Mouse (Mus musculus) forebrain, embryonic 11.5 days (tissue): ENCODE data around the gene Chp2. TPM values are rescaled to one million over a fixed set of nuclear protein-coding genes. Genes with fewer than 3 reads are reported as not detected.
A peak's percentile ranks its signal among the peaks of the same experiment; 100 is the strongest.

Source experiments
- ATAC-seq: fragments of 200-750 bp; cut with Nextera tagmentation; replicated peaks from 2 replicates; pipeline ENCODE4 v1.8.0; 2017; ENCODE audit warnings: moderate TSS enrichment; ENCODE audit not compliant: low FRiP score
- DNase-seq: peaks from one replicate; pipeline ENCODE4 v3.0.0-alpha.2; 2017; ENCODE audit warnings: low spot score
- H3K27ac ChIP-seq: fragments of 300-500 bp; sonication (generic); 2 replicates; pipeline ENCODE4 v1.5.1; 2014; ENCODE audit warnings: low read depth, low read length
- H3K27me3 ChIP-seq: fragments of 300-500 bp; sonication (generic); 2 replicates; pipeline ENCODE4 v1.6.1; 2014; ENCODE audit warnings: mild to moderate bottlenecking, low read length, mixed read lengths; ENCODE audit not compliant: control insufficient read depth, insufficient read depth
- H3K36me3 ChIP-seq: fragments of 300-500 bp; sonication (generic); 2 replicates; pipeline ENCODE4 v1.6.1; 2014; ENCODE audit warnings: mild to moderate bottlenecking, low read length, moderate library complexity, mixed read lengths; ENCODE audit not compliant: control insufficient read depth, insufficient read depth
- H3K4me1 ChIP-seq: fragments of 300-500 bp; sonication (generic); replicated peaks from 2 replicates; pipeline ENCODE4 v1.6.1; 2014; ENCODE audit warnings: low read length, mixed read lengths; ENCODE audit not compliant: control insufficient read depth, insufficient read depth
- H3K4me2 ChIP-seq: fragments of 300-500 bp; sonication (generic); 2 replicates; pipeline ENCODE4 v1.6.1; 2014; ENCODE audit warnings: low read depth, mild to moderate bottlenecking, low read length, moderate library complexity, mixed read lengths; ENCODE audit not compliant: severe bottlenecking
- H3K4me3 ChIP-seq: fragments of 300-500 bp; sonication (generic); 2 replicates; pipeline ENCODE4 v1.5.1; 2014; ENCODE audit warnings: low read depth, low read length
- H3K9ac ChIP-seq: fragments of 300-500 bp; sonication (generic); 2 replicates; pipeline ENCODE4 v1.6.1; 2014; ENCODE audit warnings: low read length
- H3K9me3 ChIP-seq: fragments of 300-500 bp; sonication (generic); 2 replicates; pipeline ENCODE4 v1.6.1; 2016; ENCODE audit warnings: low read length, mixed read lengths; ENCODE audit not compliant: control insufficient read depth
- WGBS: fragments of 180-500 bp; shearing (Covaris S2); extraction: QIAGEN DNeasy Blood & Tissue Kit; methylation state at CpG from one replicate; pipeline ENCODE4 v1.1.7; 2014; 5-methylcytosine and 5-hydroxymethylcytosine counted together
- polyA plus RNA-seq: library from polyadenylated mRNA; unstranded; fragments of >200 nt; fragmentation: Nextera tagmentation; extraction: Ambion mirVana; gene quantifications from 2 replicates; pipeline ENCODE4 v1.2.1, GENCODE M21; 2014

Gene Chp2
- polyA plus RNA-seq = not detected in 2 replicates

GRCm38 (mm10) chr7:122219315-122219801, at the start of gene Chp2:
TSS of gene Chp2 (plus strand) at chr7:122219496.
- WGBS = 26% methylated on average over 20 of the region's 20 CpGs
- Histone ChIP-seq H3K9ac (peak within 1 kb of the TSS; percentile 7; the same call in 1 of the 2 replicates), H3K27ac (no peak within 1 kb of the TSS), H3K4me1 (no peaks in the 10 kb centered on the region), H3K27me3 (no peaks in the 10 kb centered on the region), H3K4me2 (peak within 1 kb of the TSS; percentile 32), H3K9me3 (no peaks in the 10 kb centered on the region), H3K4me3 (no peak within 1 kb of the TSS), H3K36me3 (no peaks in the 10 kb centered on the region)
- DNase-seq = no peak
- no peak for ATAC-seq

- DNase-seq (no peak), ATAC-seq (no peak)
- H3K4me2 ChIP-seq = no peak overlapping the region
- H3K27me3 ChIP-seq = no peaks in the 10 kb centered on the region
- no peak overlapping the region for H3K27ac ChIP-seq
- WGBS = 85% methylated on average over 6 of the region's 6 CpGs
- peaks cover 38% of the 10 kb centered on the region for H3K36me3 ChIP-seq
- H3K4me1 ChIP-seq = no peaks in the 10 kb centered on the region
- no peaks in the 10 kb centered on the region for H3K9me3 ChIP-seq
- no peak overlapping the region for H3K9ac ChIP-seq
- H3K4me3 ChIP-seq = no peak overlapping the region
These were observed 48.6 kb upstream of the Chp2 start for GRCm38 (mm10) chr7:122170705-122171104.

GRCm38 (mm10) chr7:122171613-122172012, 47.7 kb upstream of the Chp2 start:
- no peak overlapping the region for H3K27ac ChIP-seq
- 78% methylated on average over 10 of the region's 10 CpGs for WGBS
- H3K9ac ChIP-seq = no peak overlapping the region
- no peak overlapping the region for H3K4me2 ChIP-seq
- H3K36me3 ChIP-seq = peaks cover 29% of the 10 kb centered on the region
- DNase-seq = no peak
- H3K9me3 ChIP-seq = no peaks in the 10 kb centered on the region
- H3K4me1 ChIP-seq = no peaks in the 10 kb centered on the region
- no peak for ATAC-seq
- H3K4me3 ChIP-seq = no peak overlapping the region
- H3K27me3 ChIP-seq = no peaks in the 10 kb centered on the region

- Histone ChIP-seq H3K4me1 (no peaks in the 10 kb centered on the region), H3K4me3 (no peak overlapping the region), H3K9ac (no peak overlapping the region), H3K36me3 (no peaks in the 10 kb centered on the region), H3K27me3 (no peaks in the 10 kb centered on the region), H3K27ac (no peak overlapping the region), H3K4me2 (no peak overlapping the region), H3K9me3 (no peaks in the 10 kb centered on the region)
- DNase-seq (no peak), ATAC-seq (no peak)
- 90% methylated on average over 7 of the region's 7 CpGs for WGBS
These were observed 38.6 kb upstream of the Chp2 start for GRCm38 (mm10) chr7:122180720-122181119.

GRCm38 (mm10) chr7:122184569-122184968, 34.7 kb upstream of the Chp2 start:
- DNase-seq (no peak), ATAC-seq (no peak)
- Histone ChIP-seq H3K4me2 (no peak overlapping the region), H3K4me1 (no peaks in the 10 kb centered on the region), H3K27me3 (no peaks in the 10 kb centered on the region), H3K4me3 (no peak overlapping the region), H3K27ac (no peak overlapping the region), H3K9me3 (no peaks in the 10 kb centered on the region), H3K9ac (no peak overlapping the region), H3K36me3 (no peaks in the 10 kb centered on the region)
- WGBS = 78% methylated on average over 5 of the region's 5 CpGs

- no peaks in the 10 kb centered on the region for H3K9me3 ChIP-seq
- H3K4me1 ChIP-seq = no peaks in the 10 kb centered on the region
- DNase-seq (no peak), ATAC-seq (no peak)
- 16% methylated on average over 17 of the region's 17 CpGs for WGBS
- no peaks in the 10 kb centered on the region for H3K36me3 ChIP-seq
- no peaks in the 10 kb centered on the region for H3K27me3 ChIP-seq
- no peak within 1 kb of the TSS for H3K4me2 ChIP-seq
- no peak within 1 kb of the TSS for H3K4me3 ChIP-seq
- H3K9ac ChIP-seq = no peak within 1 kb of the TSS
- H3K27ac ChIP-seq = no peak within 1 kb of the TSS
These were observed 33.3 kb upstream of the Chp2 start, which contains the start of gene Ern2 for GRCm38 (mm10) chr7:122186043-122186442. TSS of gene Ern2 (minus strand) at chr7:122186207.

- Histone ChIP-seq H3K4me2 (no peak overlapping the region), H3K9ac (no peak overlapping the region), H3K27ac (no peak overlapping the region), H3K27me3 (no peaks in the 10 kb centered on the region), H3K4me3 (no peak overlapping the region), H3K9me3 (no peaks in the 10 kb centered on the region), H3K4me1 (no peaks in the 10 kb centered on the region), H3K36me3 (no peaks in the 10 kb centered on the region)
- ATAC-seq = no peak
- DNase-seq = peak; percentile 84
- WGBS = 36% methylated on average over 7 of the region's 7 CpGs
These were observed 29.8 kb upstream of the Chp2 start for GRCm38 (mm10) chr7:122189484-122189883.

- Histone ChIP-seq H3K36me3 (no peaks in the 10 kb centered on the region), H3K9me3 (no peaks in the 10 kb centered on the region), H3K9ac (no peak overlapping the region), H3K27me3 (no peaks in the 10 kb centered on the region), H3K4me2 (no peak overlapping the region), H3K4me1 (no peaks in the 10 kb centered on the region), H3K4me3 (no peak overlapping the region), H3K27ac (no peak overlapping the region)
- ATAC-seq = no peak
- DNase-seq = no peak
- WGBS = 65% methylated on average over 10 of the region's 10 CpGs
These were observed 28.2 kb upstream of the Chp2 start for GRCm38 (mm10) chr7:122191097-122191496.

GRCm38 (mm10) chr7:122193919-122194318, 25.4 kb upstream of the Chp2 start:
- no peaks in the 10 kb centered on the region for H3K27me3 ChIP-seq
- no peak for ATAC-seq
- H3K4me1 ChIP-seq = no peaks in the 10 kb centered on the region
- no peak overlapping the region for H3K4me3 ChIP-seq
- H3K4me2 ChIP-seq = no peak overlapping the region
- H3K27ac ChIP-seq = no peak overlapping the region
- H3K9ac ChIP-seq = no peak overlapping the region
- no peaks in the 10 kb centered on the region for H3K9me3 ChIP-seq
- H3K36me3 ChIP-seq = no peaks in the 10 kb centered on the region
- no peak for DNase-seq
